Mouse (Mus musculus) liver, adult 2 months (tissue): ENCODE measurements around the gene Glis1. TPM values are rescaled to one million over a fixed set of nuclear protein-coding genes. Genes with fewer than 3 reads are reported as not detected.

Experiments
- DNase-seq: peaks from one replicate; pipeline ENCODE4 v3.0.0-alpha.2; 2011; ENCODE audit warnings: low read depth, low spot score; ENCODE audit errors: extremely low read depth
- H3K27ac ChIP-seq: fragments of 200-500 bp; replicated peaks from 2 replicates; pipeline ENCODE4 v1.5.1; 2012; ENCODE audit warnings: low read depth, mild to moderate bottlenecking, control low read depth, inconsistent platforms, low read length; ENCODE audit not compliant: insufficient read depth
- H3K27me3 ChIP-seq: fragments of 200-500 bp; 2 replicates; pipeline ENCODE4 v1.6.1; 2012; ENCODE audit warnings: mild to moderate bottlenecking, moderate library complexity, low read length, inconsistent platforms; ENCODE audit not compliant: control insufficient read depth, insufficient read depth
- H3K36me3 ChIP-seq: fragments of 200-500 bp; 2 replicates; pipeline ENCODE4 v1.6.1; 2012; ENCODE audit warnings: low read length, inconsistent platforms; ENCODE audit not compliant: control insufficient read depth, insufficient read depth
- H3K4me1 ChIP-seq: fragments of 200-500 bp; 2 replicates; pipeline ENCODE4 v1.6.1; 2011; ENCODE audit warnings: low read length; ENCODE audit not compliant: control insufficient read depth, insufficient read depth
- H3K4me3 ChIP-seq: fragments of 200-500 bp; 2 replicates; pipeline ENCODE4 v1.5.1; 2011; ENCODE audit warnings: low read depth, mild to moderate bottlenecking, control low read depth, low read length, moderate library complexity; ENCODE audit not compliant: insufficient read depth
- H3K79me2 ChIP-seq: fragments of 200-500 bp; 2 replicates; pipeline ENCODE4 v1.6.1; 2012; ENCODE audit warnings: inconsistent platforms, mild to moderate bottlenecking, low read length, moderate library complexity; ENCODE audit not compliant: control insufficient read depth, insufficient read depth
- H3K9ac ChIP-seq: fragments of 200-500 bp; 2 replicates; pipeline ENCODE4 v1.6.1; 2012; ENCODE audit warnings: low read depth, mild to moderate bottlenecking, control low read depth, inconsistent platforms, low read length
- CTCF ChIP-seq: fragments of 200-500 bp; IDR thresholded peaks from 2 replicates; pipeline ENCODE4 v1.5.1; 2011; ENCODE audit warnings: low read depth, low read length, control low read depth
- POLR2A ChIP-seq: fragments of 200-500 bp; IDR thresholded peaks from 2 replicates; pipeline ENCODE4 v1.6.1; 2011; ENCODE audit warnings: low read length, control low read depth; ENCODE audit not compliant: insufficient read depth; ENCODE audit errors: extremely low read depth
- WGBS: fragments of 180-500 bp; shearing (Covaris S2); methylation state at CpG from one replicate; pipeline ENCODE4 v1.1.7; 2018; 5-methylcytosine and 5-hydroxymethylcytosine counted together
- polyA plus RNA-seq: library from polyadenylated mRNA; depleted of rRNA; stranded (reverse); fragments of >200 nt; gene quantifications from 2 replicates; pipeline ENCODE4 v1.2.3, GENCODE M21; 2012
- total RNA-seq: library from RNA; depleted of rRNA; stranded (reverse); fragments of >200 nt; gene quantifications from 2 replicates; pipeline ENCODE4 v1.2.3, GENCODE M21; 2014

Gene Glis1
- total and polyA plus RNA-seq, 2 experiments: 0.10 TPM; not detected in 1

- Histone ChIP-seq H3K27ac (no peak overlapping the region), H3K4me3 (no peak overlapping the region), H3K79me2 (no peaks in the 10 kb centered on the region), H3K36me3 (0 out of 2 replicates have a peak, but pooled peaks cover 1% of the 10 kb centered on the region), H3K27me3 (no peaks in the 10 kb centered on the region), H3K9ac (no peak overlapping the region), H3K4me1 (no peaks in the 10 kb centered on the region)
- WGBS: 73% methylated on average over 4 of the region's 4 CpGs
- DNase-seq: no peak
- TF ChIP-seq CTCF (no peak), POLR2A (no peak)
These were observed 14.2 kb upstream of the Glis1 start for GRCm38 (mm10) chr4:107420202-107420601.

GRCm38 (mm10) chr4:107421711-107422110 is 12.7 kb upstream of the Glis1 start:
- no peaks in the 10 kb centered on the region for H3K4me1 ChIP-seq
- no peak overlapping the region for H3K27ac ChIP-seq
- no peak for DNase-seq
- H3K36me3 ChIP-seq: 0 out of 2 replicates have a peak, but pooled peaks cover 1% of the 10 kb centered on the region
- H3K4me3 ChIP-seq: no peak overlapping the region
- no peak for TF ChIP-seq POLR2A
- TF ChIP-seq CTCF: no peak
- H3K27me3 ChIP-seq: no peaks in the 10 kb centered on the region
- no peak overlapping the region for H3K9ac ChIP-seq
- H3K79me2 ChIP-seq: no peaks in the 10 kb centered on the region
- WGBS: 10% methylated on average over 14 of the region's 14 CpGs

DNA sequence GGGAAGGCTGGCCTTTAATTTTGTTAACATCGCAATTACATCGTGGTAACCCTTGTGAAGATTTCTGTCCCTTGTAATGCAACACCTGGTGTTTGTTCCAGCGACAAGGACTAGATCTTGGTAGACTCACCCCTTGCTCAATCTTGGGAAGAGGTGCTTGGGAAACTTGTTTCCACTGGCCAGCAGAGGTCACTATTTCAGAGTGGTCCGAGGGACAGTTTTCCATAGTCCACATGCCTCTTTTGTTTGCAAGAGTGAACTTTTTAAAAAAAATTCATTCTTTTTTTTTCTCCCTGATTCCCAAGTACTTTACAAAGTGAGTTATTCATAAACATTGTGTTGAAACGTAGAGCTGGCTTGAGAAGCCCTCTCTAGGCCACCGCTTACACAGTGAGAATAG is 12.2 kb upstream of the Glis1 start:
- H3K36me3 ChIP-seq: 0 out of 2 replicates have a peak, but pooled peaks cover 1% of the 10 kb centered on the region
- H3K79me2 ChIP-seq: no peaks in the 10 kb centered on the region
- H3K9ac ChIP-seq: no peak overlapping the region
- H3K4me3 ChIP-seq: no peak overlapping the region
- peak; percentile 37 for DNase-seq
- H3K4me1 ChIP-seq: no peaks in the 10 kb centered on the region
- no peak overlapping the region for H3K27ac ChIP-seq
- TF ChIP-seq CTCF (peak; percentile 41; the same call in 1 of the 2 replicates), POLR2A (no peak)
- no peaks in the 10 kb centered on the region for H3K27me3 ChIP-seq
- 22% methylated on average over 6 of the region's 6 CpGs for WGBS

DNA sequence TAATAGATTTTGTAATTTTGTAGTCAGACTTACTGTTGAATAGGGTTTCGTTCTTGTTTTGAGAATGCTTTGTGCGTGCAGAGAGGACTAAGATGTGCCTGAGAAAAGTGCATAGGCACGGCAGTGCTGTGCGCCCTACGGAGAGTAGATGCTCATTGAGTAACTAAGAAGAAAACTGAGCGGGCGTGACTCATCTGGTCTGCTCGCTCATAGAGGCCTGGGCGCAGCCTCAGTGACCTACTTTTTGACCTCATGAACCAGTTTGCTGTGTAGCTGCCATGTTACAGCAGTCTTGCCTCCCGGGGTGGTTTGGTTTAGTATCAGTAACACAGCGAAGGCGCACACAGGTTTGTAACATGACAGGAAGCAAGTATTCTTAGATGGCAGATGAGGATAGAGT is 8.8 kb upstream of the Glis1 start:
- no peak for TF ChIP-seq POLR2A
- no peak for TF ChIP-seq CTCF
- WGBS: 95% methylated on average over 12 of the region's 12 CpGs
- Histone ChIP-seq H3K36me3 (no peaks in the 10 kb centered on the region), H3K79me2 (no peaks in the 10 kb centered on the region), H3K4me3 (no peak overlapping the region), H3K4me1 (no peaks in the 10 kb centered on the region), H3K9ac (no peak overlapping the region), H3K27me3 (no peaks in the 10 kb centered on the region), H3K27ac (no peak overlapping the region)
- DNase-seq: no peak

- H3K4me3 ChIP-seq: no peak overlapping the region
- no peaks in the 10 kb centered on the region for H3K36me3 ChIP-seq
- H3K27ac ChIP-seq: no peak overlapping the region
- H3K27me3 ChIP-seq: no peaks in the 10 kb centered on the region
- H3K79me2 ChIP-seq: no peaks in the 10 kb centered on the region
- WGBS: 83% methylated on average over 9 of the region's 9 CpGs
- H3K9ac ChIP-seq: no peak overlapping the region
- H3K4me1 ChIP-seq: no peaks in the 10 kb centered on the region
- no peak for DNase-seq
- TF ChIP-seq POLR2A (no peak), CTCF (no peak)
These were observed 7.8 kb upstream of the Glis1 start for GRCm38 (mm10) chr4:107426631-107427030.

DNA sequence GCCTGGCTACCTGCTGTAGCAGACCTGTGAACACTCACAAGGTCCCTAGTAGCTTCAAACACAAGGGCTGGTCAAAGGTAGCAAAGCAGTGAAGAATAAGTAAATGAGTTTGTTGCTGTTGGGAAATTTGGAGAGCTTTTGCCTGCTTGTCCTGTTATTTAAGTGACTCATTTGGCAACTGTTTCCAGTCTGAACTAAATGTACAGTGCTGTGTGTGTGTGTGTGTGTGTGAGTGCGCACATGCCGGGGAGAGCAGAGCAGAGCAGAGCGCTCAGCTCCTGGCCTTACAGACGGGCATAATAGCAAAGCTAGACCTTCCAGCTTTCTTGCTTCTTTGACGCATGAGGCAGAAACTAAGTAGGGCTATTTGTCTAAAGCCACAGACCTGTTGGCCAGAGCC is 1.7 kb upstream of the Glis1 start:
- H3K36me3 ChIP-seq: no peaks in the 10 kb centered on the region
- no peak for DNase-seq
- TF ChIP-seq POLR2A: no peak
- TF ChIP-seq CTCF: no peak
- 0 out of 2 replicates have a peak, but pooled peaks cover 4% of the 10 kb centered on the region for H3K4me1 ChIP-seq
- H3K79me2 ChIP-seq: no peaks in the 10 kb centered on the region
- H3K4me3 ChIP-seq: no peak overlapping the region
- no peak overlapping the region for H3K9ac ChIP-seq
- H3K27ac ChIP-seq: no peak overlapping the region
- 91% methylated on average over 5 of the region's 5 CpGs for WGBS
- peaks cover 17% of the 10 kb centered on the region for H3K27me3 ChIP-seq
